Mouse (Mus musculus): ENCODE data around the gene Plxnb3.
"Not testable (repeated sequence)": the region's sequence is repeated elsewhere in the genome, so short reads cannot be mapped to it uniquely, and the experiment has no call there.

The Plxnb3 gene

DNA sequence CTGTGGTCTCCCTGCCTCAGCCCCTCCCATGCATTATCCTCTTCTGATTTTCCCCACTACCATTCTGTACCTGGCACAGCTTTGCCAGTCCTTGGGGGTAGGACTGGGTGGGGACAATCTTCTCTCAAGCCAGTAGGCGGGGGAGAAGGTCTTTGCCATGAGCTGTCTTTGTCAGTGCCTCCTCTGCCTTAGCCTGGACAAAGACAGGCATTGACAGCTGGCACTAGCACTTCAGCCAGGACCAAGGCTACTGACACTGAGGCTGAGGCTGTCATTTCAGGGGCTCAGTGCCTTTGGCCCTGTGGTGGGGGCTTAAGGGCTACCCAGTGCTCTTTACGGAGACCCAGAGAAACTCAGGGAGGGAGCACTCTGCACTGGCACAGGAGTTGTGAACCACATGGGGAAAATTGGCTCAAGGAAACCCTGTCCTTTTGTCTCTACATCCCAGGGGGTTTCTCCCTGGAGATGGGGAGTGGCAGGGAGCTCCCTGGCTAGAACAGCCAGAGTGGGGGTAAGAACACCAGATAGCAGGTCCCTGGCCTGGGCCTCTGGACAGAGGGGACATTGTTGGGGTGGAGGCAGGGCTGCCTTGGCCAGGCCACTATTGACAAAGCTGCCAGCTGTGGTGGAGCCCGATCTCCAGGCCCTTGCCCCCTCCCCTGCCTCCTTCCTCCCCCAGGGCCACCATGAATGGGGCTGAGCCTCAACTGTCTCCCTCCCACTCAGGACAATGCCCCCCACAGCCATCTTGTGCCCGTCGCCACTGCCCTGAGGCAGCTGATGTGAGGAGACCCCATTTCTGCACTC is at the start of gene Plxnb3:
Gene Plxnb3, plus strand, starts transcription at position 757 of the 807 bp plus-strand sequence.
- in situ Hi-C loops (cut with MseI, MboI) = no loop called here

DNA sequence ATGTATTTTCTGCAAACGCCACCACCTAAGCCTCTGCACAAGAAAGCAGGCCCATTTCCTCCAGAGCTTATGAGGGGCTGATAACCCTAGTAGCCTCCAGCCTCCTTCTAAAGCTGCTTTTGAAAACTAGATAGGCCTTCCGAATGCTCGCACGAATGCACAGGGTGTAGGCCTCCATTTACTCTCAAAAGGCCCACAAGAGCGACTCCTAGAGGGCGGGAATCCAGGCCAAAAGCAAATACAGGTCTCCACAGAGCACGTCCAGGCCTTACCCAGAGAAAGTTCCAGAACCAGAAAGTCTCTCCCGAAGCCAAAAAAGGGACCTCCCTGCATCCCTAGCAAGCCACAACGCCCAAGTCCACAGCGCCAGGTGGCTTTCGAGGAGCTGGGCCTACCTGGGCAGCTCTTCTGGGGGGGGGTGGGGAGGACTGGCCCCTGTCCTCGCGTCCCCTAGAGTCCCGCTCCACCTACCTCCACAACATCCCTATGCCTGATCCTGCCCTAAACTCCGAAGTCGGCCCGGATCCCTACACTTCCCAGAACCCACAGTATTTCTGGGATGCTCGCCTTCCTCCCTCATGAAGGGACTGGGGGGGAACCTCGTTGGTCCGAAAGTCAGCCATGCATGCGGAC is 41.3 kb upstream of the Plxnb3 start:
- in situ Hi-C loops (cut with MseI, MboI) = loop anchor here in 1 of 2 experiments (25.0 kb wide), 1 partner anchor 97 kb away; the partner anchor contains the start of gene Pdzd4

DNA sequence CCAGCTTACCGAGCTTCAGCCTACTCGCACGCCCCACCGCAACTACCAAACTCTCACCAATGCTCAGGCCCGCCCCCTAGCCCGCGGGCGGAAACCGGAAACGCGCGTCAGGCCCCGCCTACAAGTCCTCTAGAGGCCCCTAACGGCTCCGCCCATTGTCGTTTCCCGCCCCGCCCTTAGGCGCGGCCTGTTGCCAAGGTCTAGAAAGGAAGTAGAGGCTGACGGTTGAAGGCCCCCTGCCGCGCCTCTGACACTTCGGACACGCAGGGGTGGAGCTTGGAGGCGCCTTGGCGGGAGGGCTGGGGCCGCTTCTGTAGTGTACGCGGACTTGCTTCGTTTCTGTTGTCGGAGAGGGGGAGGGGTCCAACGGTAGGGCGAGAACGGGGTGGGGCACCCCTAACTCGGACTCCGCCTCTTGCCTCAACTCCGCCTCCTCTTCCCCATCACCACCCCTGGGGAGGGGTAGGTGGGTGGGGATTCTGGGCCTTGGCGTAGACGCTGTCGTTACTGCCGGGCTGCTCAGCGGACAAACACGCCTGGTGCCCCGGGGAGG is 40.7 kb upstream of the Plxnb3 start, which contains the start of the genes Bcap31 and Abcd1:
Gene Bcap31, minus strand, starts transcription at position 67 of the 553 bp plus-strand sequence.
Gene Abcd1, plus strand, starts transcription at position 489 of the 553 bp plus-strand sequence.
- in situ Hi-C loops (cut with MseI, MboI) = loop anchor here in 1 of 2 experiments (25.0 kb wide), 1 partner anchor 96 kb away; the partner anchor contains the start of gene Pdzd4

DNA sequence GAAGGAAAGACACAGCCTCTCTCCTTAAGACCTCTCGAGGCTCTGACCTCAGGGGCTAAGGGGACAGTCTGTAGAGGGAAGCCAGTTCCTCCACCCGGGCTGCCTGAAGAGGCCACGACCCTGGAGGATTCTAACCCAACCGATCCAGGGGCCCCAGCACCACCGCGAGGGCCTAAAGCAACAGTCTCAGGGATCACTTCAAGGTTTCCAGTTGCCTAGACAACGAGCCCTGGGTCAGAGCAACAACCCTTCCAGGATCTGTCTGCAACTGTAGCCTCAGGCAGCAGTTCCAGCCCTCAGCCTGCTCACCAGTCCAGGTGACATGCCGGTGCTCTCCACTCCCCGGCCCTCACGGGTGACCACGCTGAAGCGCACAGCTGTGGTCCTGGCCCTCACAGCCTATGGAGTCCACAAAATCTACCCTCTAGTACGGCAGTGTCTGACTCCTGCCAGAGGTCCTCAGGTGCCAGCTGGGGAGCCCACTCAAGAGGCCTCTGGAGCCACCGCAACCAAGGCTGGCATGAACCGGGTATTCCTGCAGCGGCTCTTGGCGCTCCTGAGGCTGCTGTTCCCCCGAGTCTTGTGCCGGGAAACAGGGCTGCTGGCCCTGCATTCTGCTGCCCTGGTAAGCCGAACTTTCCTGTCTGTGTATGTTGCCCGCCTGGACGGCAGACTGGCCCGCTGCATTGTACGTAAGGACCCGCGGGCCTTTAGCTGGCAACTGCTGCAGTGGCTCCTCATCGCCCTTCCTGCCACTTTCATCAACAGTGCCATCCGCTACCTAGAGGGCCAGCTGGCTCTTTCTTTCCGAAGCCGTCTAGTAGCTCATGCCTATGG is 40.0 kb upstream of the Plxnb3 start:
- in situ Hi-C loops (cut with MseI, MboI) = loop anchor here in 1 of 2 experiments (25.0 kb wide), 1 partner anchor 95 kb away; the partner anchor contains the start of gene Pdzd4

DNA sequence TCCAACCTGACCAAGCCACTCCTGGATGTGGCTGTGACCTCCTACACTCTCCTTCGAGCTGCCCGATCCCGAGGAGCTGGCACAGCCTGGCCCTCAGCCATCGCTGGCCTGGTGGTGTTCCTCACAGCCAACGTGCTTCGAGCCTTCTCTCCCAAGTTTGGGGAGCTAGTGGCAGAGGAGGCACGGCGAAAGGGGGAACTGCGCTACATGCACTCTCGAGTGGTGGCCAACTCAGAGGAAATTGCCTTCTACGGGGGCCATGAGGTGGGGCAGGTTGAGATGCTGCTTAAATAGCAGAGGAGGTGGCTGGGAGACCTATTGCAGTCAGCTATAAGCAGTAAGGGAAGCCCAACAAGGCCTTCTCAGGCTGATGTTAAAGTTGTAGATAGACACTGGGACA is 39.2 kb upstream of the Plxnb3 start:
- in situ Hi-C loops (cut with MseI, MboI) = loop anchor here in 1 of 2 experiments (25.0 kb wide), 1 partner anchor 95 kb away; the partner anchor contains the start of gene Pdzd4

DNA sequence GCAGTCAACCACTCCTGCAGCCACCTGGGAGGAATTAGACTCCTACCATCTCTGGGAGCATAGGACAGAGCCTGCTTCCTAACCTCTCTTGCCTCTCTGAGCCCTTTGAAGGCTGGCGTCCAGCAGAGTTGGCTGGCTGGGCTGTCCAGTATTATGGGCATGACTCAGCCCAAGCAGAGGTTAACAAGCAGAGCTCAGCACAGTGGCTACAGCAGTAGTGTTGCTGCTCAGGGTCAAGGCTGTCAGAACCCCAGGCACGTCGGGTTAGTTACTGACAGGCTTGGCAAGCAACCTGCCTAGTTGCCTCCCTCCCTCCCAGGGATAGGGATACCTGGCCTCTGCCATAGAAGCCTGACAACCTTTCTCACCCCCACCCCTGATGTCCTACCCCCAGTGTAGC is 38.6 kb upstream of the Plxnb3 start:
- in situ Hi-C loops (cut with MseI, MboI) = loop anchor here in 1 of 2 experiments (25.0 kb wide), 1 partner anchor 94 kb away; the partner anchor contains the start of gene Pdzd4

DNA sequence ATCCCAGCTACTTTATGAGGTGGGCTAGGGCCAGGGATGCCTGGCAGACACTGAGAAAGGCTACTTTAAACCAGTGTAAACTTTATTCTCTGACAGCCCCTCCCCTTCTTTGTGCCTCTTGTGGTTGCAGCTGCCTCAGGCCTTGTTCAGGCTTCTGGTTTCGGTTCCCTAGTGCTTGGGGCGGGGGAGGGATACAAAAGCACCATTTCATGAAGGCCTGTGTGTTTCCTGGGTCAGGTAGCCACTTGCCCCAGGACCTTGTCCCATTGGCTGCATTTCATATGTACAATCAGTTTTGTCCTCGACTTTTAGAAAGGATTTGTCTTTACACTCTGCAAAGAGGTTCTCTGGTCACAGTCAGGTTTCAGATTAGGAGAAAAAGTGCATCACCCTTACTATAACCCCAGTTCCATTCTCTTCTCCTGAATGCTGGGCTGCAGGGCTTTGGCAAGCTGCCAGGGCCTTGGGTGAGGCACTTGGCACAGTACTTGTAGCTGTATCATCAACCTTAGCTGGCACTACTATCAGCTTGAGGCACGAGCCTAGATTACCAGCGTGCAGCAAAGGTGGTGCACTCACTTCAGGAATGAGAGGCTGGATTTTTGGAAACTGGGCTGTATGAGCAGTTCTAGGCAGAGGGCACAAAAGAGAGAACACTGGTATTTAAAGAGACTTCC is 38.1 kb upstream of the Plxnb3 start:
- in situ Hi-C loops (cut with MseI, MboI) = loop anchor here in 1 of 2 experiments (25.0 kb wide), 1 partner anchor 93 kb away; the partner anchor contains the start of gene Pdzd4

DNA sequence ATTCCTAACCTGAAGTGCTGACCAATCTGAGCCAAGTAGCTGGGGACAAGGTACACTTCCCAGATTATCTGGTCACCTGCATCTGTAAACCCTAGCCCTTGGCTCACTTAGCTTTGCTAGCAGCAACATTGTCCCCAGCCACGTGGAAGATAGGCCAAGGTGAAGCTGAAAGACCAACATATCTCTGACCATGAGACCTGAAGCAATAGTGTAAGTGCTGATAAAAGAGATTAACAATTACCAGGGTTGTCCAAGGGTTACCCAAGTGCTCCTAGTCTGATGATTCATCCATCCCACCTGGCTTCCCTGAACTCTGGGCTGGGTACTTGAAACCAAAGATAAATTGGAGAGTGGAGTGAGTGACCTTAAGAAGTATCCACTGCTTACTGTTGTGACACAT is 26.0 kb upstream of the Plxnb3 start:
- in situ Hi-C loops (cut with MseI, MboI) = no loop called here

DNA sequence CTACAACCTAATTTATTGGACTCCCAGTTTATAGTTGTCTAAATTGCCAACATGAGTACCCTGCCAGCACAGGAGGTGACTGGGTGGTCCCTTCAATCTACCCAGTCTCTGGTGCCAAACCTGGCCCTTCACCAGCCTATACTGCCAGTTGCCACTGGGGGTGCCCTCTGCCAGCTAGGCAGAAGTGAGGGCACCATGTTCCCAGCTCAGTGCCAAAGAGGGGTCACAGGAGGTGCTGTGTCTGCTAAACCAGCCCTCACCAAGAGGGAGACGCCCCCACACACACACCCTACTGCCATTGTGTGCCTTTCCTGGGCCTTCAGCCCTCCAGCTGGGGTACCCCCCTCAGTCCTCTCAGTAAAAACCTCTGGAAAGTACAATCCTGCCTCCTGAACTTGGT is 18.7 kb upstream of the Plxnb3 start:
- in situ Hi-C loops (cut with MseI, MboI) = no loop called here

DNA sequence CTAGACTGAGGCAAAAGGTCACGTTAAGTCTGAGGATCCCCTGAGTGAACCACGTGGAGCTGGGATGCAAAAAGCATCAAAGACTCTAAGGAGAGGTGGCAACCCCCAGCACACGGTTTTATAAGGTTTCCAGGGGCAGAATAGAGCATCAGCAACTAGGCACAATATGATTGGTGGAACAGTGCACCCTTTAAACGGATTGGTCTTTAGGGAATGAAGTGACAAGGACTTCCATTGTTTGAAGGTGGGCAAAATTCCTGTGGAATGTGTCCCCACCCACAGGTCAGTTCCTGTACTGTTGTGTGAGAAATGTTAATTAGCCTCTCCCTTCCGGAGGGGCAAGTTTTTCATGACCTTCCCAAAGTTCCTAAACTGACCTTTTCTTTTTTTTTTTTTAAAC is 17.7 kb upstream of the Plxnb3 start:
- in situ Hi-C loops (cut with MseI, MboI) = no loop called here

DNA sequence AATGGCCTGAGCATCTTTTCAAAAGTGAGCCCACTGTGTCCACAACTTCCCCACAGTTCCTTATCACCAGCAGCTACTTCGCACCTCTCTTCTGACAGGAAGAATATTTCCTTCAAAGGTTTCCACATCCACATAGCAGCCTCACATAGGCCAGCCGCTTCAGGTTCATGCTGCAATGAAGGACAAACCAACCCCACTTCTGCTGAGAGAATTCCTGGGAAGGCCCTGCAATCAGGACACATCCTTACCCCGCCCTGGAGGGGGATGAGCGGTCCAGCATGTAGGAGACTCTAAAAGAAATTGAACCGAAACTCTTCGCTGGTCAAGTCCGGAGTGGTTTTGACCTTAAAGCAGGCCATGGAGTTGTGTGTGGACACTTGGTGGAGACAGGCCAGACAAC is 17.0 kb upstream of the Plxnb3 start:
- in situ Hi-C loops (cut with MseI, MboI) = not testable (repeated sequence)

DNA sequence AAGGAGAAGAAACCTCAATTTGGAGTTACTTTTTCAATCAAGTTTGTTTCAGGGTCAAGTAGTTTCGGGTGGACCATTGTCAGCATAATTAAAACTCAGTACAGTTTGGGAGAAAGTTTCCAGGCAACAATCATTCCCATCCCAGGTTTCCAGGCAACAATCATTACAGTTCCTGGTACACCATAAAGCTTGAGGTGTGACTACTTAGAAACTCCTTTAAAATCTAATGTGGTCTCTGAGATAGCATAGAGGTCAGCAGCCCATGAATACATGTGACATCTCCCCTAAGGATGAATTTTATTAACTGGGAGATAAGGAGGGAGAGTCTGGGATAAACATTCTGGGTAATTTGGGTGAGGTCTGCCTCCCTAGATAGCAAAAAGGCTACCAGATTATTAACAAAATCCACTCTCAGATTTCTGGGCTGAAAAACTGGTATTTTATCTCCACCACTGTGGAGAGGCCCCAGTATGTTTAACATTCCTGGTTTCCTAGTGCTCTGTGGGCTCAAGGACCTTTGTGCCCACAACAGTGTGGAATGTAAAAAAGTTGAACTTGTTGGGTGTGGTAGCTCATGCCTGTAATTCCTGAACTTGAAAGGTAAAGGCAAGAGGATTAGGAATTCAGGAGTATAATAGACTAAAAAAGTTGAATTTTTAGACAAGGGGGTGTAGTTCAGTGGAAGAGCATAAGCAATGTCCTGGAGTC is 12.0 kb upstream of the Plxnb3 start:
- in situ Hi-C loops (cut with MseI, MboI) = no loop called here

DNA sequence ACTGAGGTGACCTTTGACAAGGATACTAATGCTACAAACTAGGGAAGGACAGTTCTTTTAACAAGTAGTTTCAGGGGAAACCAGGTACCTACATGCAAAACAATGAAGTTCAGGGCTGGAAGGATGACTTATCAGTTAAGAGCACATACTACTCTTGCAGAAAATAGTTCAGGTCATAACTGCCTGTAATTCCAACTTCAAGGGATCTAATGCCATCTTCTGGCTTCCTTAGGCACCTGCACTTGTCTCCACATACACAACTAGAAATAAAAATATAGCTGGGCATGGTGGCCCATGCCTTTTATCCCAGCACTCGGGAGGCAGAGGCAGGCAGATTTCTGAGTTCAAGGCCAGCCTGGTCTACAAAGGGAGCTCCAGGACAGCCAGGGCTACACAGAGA is 7.9 kb upstream of the Plxnb3 start:
- in situ Hi-C loops (cut with MseI, MboI) = no loop called here

DNA sequence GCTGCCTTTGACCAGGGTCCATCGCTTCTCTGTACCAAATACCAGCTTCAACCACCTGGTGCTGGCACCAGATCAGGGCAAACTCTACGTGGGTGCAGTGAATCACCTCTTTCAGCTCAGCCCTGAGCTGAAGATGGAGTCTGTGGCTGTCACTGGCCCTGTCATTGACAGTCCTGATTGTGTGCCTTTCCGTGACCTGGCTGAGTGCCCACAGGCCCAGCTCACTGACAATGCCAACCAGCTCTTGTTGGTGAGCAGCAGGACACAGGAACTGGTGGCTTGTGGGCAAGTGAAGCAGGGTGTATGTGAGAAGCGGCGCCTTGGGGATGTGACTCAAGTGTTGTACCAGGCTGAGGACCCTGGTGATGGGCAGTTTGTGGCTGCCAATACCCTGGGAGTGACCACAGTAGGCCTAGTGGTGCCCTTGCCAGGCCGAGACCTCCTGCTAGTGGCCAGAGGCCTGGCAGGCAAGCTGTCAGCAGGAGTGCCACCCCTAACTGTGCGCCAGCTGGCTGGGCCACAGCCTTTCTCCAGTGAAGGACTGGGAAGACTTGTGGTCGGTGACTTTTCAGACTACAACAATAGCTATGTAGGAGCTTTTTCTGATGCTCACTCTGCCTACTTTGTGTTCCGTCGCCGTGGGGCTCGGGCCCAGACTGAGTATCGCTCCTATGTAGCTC is 1.9 kb downstream of the Plxnb3 start:
- in situ Hi-C loops (cut with MseI, MboI) = no loop called here

DNA sequence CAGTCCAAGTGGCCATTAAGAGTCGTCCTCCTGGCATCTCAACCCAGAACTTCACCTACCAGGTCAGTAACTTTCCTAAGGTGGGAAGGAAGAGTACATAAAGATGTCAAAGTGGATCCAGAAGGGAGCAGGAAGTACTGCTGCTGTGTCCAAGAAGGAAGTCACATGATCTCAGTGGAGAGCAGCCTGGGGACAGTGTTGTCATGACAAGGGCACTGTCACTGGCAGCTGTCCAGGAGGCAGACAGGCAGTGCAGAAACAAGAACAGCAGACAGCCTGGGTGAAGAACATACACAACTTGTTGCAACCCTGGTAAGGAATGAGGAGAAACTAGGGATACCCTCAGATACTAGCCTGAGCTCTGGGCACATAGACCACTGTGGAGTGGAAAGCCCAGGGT is 8.4 kb downstream of the Plxnb3 start:
- in situ Hi-C loops (cut with MseI, MboI) = no loop called here

DNA sequence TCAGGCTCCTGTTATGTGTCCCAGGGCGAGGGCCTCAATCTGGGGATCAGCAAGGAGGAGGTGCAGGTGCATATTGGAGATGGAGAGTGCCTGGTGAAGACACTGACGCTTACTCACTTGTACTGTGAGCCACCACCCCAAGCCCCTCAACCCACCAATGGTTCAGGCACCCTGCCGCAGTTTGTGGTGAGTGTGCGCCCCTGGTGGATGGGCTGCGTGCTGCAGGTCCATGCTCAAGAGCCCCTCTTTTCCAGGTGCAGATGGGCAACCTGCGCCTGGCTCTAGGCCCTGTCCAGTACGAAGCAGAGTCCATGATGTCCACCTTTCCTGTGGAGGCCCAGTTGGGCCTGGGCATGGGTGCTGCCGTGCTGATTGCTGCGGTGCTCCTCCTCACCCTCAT is 10.4 kb downstream of the Plxnb3 start:
- in situ Hi-C loops (cut with MseI, MboI) = no loop called here

DNA sequence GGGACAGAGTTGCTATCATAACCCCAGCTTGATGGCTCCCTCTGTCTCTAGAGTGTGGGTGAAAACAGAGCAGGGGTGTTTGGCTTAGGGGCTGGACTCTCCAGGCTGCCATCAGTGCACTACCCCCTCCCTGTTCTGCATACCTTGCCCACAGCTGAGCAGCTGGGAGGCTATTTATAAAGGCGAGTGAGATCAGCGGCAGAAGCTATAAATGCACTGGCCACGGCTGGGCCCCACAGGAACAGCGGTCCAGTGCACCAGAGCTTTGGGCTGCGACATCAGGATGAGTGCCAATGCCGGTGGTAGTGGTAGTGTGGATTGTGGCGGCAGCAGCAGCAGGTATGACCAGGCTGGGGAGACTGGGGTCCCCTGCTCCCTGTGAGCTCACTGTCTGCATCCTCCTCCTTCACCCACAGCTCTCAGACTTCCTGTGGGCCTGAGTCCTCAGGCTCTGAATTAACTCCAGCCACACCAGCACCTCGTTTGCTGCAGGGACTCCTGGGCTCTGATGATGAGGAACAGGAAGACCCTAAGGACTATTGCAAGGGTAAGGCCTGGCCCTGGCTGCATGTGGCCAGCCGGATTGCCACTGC is 17.4 kb downstream of the Plxnb3 start, which contains the start of gene Srpk3:
Gene Srpk3, plus strand, starts transcription at position 238 of the 593 bp plus-strand sequence.
- in situ Hi-C loops (cut with MseI, MboI) = no loop called here

DNA sequence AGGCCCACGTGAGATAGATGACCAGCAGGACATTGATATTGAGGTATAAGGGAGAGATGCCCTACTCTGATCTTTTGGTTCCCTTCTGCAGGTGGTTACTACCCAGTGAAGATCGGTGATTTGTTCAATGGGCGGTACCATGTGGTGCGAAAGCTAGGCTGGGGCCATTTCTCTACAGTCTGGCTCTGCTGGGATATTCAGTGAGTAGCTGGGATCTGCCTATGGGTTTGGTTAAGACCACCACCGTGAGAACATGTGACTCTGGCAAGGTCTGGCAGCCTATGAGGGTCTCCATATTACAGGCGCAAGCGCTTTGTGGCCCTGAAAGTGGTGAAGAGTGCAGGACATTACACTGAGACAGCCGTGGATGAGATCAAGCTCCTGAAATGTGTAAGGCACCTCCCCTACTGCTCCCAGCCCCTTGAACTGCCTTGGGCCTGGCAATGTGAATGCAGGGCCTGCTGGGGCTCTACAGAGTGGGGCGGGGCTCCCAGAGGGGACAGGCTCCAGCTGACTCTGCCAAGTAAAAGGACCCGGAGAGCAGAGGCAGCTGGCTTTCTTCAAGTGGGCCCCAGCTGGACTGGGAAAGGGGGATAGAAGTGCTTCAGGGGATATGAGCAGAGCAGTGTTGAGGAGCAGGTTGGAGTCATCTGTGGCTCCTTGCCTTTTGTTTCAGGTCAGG is 18.1 kb downstream of the Plxnb3 start:
- in situ Hi-C loops (cut with MseI, MboI) = no loop called here

All from mouse trophoblast stem cell (cell line).